Mouse (Mus musculus) myocyte (in vitro differentiated cells): ENCODE data around the gene Sel1l.

ENCODE experiments used
- CEBPB ChIP-seq: IDR thresholded peaks from 2 replicates; pipeline ENCODE4 v1.6.1; 2011; ENCODE audit warnings: mild to moderate bottlenecking, moderate library complexity; ENCODE audit not compliant: poor library complexity, insufficient read depth, severe bottlenecking
- E2F4 ChIP-seq: IDR thresholded peaks from one replicate; pipeline ENCODE4 v1.6.1; 2011; ENCODE audit warnings: mild to moderate bottlenecking, control low read depth, moderate library complexity; ENCODE audit not compliant: insufficient read depth
- MAX ChIP-seq: IDR thresholded peaks from one replicate; pipeline ENCODE4 v1.6.1; 2011; ENCODE audit warnings: low read depth, mild to moderate bottlenecking, control low read depth
- MYOD1 ChIP-seq, 3 experiments: IDR thresholded peaks; one replicate each; pipeline ENCODE4 v1.6.1; 2011; ENCODE audit warnings: control low read depth in 2 of 3, low read depth in 2 of 3, mild to moderate bottlenecking in 2 of 3, moderate library complexity in 1 of 3; ENCODE audit not compliant: insufficient read length in 2 of 3, control insufficient read depth in 1 of 3
- MYOG ChIP-seq, 3 experiments: IDR thresholded peaks; one replicate each; pipeline ENCODE4 v1.6.1; 2011; ENCODE audit warnings: control low read depth in 2 of 3, low read depth in 2 of 3, mild to moderate bottlenecking in 2 of 3; ENCODE audit not compliant: insufficient read length in 2 of 3, control insufficient read depth in 1 of 3, insufficient read depth in 1 of 3
- POLR2A ChIP-seq: IDR thresholded peaks from one replicate; pipeline ENCODE4 v1.6.1; 2011; ENCODE audit warnings: low read depth, mild to moderate bottlenecking, control low read depth, moderate library complexity; ENCODE audit not compliant: insufficient read length
- POLR2AphosphoS2 ChIP-seq: IDR thresholded peaks from one replicate; pipeline ENCODE4 v1.6.1; 2011; ENCODE audit warnings: low read depth, control low read depth; ENCODE audit not compliant: insufficient read length
- SRF ChIP-seq: IDR thresholded peaks from one replicate; pipeline ENCODE4 v1.6.1; 2011; ENCODE audit warnings: low read depth; ENCODE audit not compliant: control insufficient read depth, insufficient read length
- TCF12 ChIP-seq: IDR thresholded peaks from one replicate; pipeline ENCODE4 v1.6.1; 2011; ENCODE audit warnings: mild to moderate bottlenecking, control low read depth; ENCODE audit not compliant: poor library complexity, insufficient read depth, severe bottlenecking
- USF1 ChIP-seq: IDR thresholded peaks from one replicate; pipeline ENCODE4 v1.6.1; 2011; ENCODE audit warnings: low read depth, mild to moderate bottlenecking, control low read depth, moderate library complexity

DNA sequence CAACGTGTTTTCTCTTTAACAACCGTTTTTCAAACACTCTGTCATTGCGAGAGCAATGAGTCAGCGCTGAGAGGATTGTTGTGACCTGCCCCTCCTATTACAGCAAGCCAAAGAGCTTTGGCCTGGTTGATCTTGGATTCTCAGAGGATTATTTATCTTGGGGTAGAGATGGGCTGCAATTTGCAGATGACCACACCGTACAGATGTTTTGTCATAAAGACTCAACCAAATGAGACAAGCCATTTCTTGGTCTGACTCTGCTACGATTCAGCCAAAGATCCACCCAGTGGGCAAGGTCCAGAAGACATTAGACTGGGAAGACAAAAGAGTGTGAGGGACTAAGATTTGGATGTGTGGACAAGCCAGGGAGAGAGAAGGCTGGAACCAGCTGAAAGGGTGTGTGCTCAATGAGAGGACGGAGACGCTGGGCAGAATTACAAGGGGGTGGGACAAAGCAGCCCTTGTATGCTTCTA, 74.1 kb downstream of the Sel1l start:
- peak; percentile 29; the same call in 1 of the 2 replicates for TF ChIP-seq CEBPB
- no peak for TF ChIP-seq POLR2A
- no peak for TF ChIP-seq MYOD1 (IDR thresholded peaks at IDR 0.05; ENCODE audit: control insufficient read depth in 1 of 3, insufficient read length in 2 of 3, low read depth in 2 of 3)
- no peak for TF ChIP-seq TCF12
- TF ChIP-seq USF1, result no peak
- TF ChIP-seq MAX, result no peak
- TF ChIP-seq E2F4, result no peak
- no peak for TF ChIP-seq MYOG (IDR thresholded peaks at IDR 0.05; ENCODE audit: control insufficient read depth in 1 of 3, insufficient read depth in 1 of 3, insufficient read length in 2 of 3, low read depth in 2 of 3)
- TF ChIP-seq POLR2AphosphoS2, result no peak
- TF ChIP-seq SRF, result no peak
